Mouse (Mus musculus) adrenal gland, postnatal 10 days (tissue): ENCODE measurements around the gene Spata3. TPM values are rescaled to one million over a fixed set of nuclear protein-coding genes. Genes with fewer than 3 reads are reported as not detected.
A peak's percentile ranks its signal among the peaks of the same experiment; 100 is the strongest.

ENCODE experiments used
- DNase-seq: peaks from one replicate; pipeline ENCODE4 v3.0.0; 2021; ENCODE audit warnings: mixed read lengths
- total RNA-seq, 2 experiments: library from RNA; stranded (reverse); gene quantifications; 2 replicates each; pipeline ENCODE4 v1.2.3; 2021

The Spata3 gene
- total RNA-seq, 2 experiments from 2014 or later, result not detected

GRCm38 (mm10) chr1:86032273-86032987 is 15.8 kb downstream of the Spata3 start:
- DNase-seq, result no peak

GRCm38 (mm10) chr1:86038191-86038951 is 21.8 kb downstream of the Spata3 start:
- no peak for DNase-seq

GRCm38 (mm10) chr1:86040131-86040530 is 23.5 kb downstream of the Spata3 start:
- DNase-seq, result no peak

GRCm38 (mm10) chr1:86040817-86041216 is 24.2 kb downstream of the Spata3 start:
- DNase-seq, result no peak

- no peak for DNase-seq
Measured at GRCm38 (mm10) chr1:86045056-86045455, 28.4 kb downstream of the Spata3 start.

- peak; percentile 56 for DNase-seq
Measured at GRCm38 (mm10) chr1:86045848-86046805, 29.5 kb downstream of the Spata3 start, which contains the start of gene 2810459M11Rik. Gene 2810459M11Rik (plus strand): TSS chr1:86045863.

- no peak for DNase-seq
Measured at GRCm38 (mm10) chr1:86046833-86047563, 30.4 kb downstream of the Spata3 start.

GRCm38 (mm10) chr1:86048231-86048630 is 31.6 kb downstream of the Spata3 start:
- no peak for DNase-seq

GRCm38 (mm10) chr1:86048744-86049143 is 32.1 kb downstream of the Spata3 start:
- DNase-seq, result no peak

GRCm38 (mm10) chr1:86053198-86053921 is 36.7 kb downstream of the Spata3 start:
- peak; percentile 83 for DNase-seq

- DNase-seq, result no peak
Measured at GRCm38 (mm10) chr1:86054943-86055342, 38.3 kb downstream of the Spata3 start.

- DNase-seq, result peak; percentile 18
Measured at GRCm38 (mm10) chr1:86056284-86056683, 39.7 kb downstream of the Spata3 start.

GRCm38 (mm10) chr1:86058856-86059769 is 42.5 kb downstream of the Spata3 start:
- DNase-seq, result peak; percentile 96

GRCm38 (mm10) chr1:86062523-86062922 is 45.9 kb downstream of the Spata3 start:
- DNase-seq, result no peak

GRCm38 (mm10) chr1:86064271-86064991 is 47.8 kb downstream of the Spata3 start, which contains the start of gene Psmd1:
Gene Psmd1 (plus strand): TSS chr1:86064387.
- peak; percentile 91 for DNase-seq

GRCm38 (mm10) chr1:86076565-86076964 is 59.9 kb downstream of the Spata3 start:
- DNase-seq, result no peak
